Mouse (Mus musculus): ENCODE data around the gene Mmab. TPM values are rescaled to one million over a fixed set of nuclear protein-coding genes. Genes with fewer than 3 reads are reported as not detected.

Gene Mmab
- polyA plus RNA-seq, 1 experiment = 2.9 TPM

DNA sequence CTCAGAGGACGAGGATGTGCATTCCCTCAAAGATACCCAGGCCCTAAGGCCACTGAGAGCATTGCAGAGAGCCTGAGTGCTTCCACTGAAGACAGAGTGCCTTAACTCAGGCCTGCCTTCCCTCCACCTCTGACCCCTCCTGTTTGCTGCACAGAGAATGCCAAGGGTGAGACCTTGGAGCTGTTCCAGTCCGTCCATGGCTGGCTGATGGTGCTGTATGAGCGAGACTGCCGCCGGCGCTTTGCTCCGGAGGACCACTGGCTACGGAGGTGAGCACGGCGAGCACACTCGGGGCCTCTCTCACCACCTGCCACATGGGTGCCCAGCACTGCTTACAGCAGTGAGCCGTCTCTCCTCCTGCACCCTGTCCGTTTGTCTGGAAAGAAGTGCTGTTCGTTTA, 37.3 kb downstream of the Mmab start:
- TF ChIP-seq POLR2A (IDR thresholded peaks at IDR 0.05; ENCODE audit: control insufficient read depth, low read depth, low read length) = no peak
- TF ChIP-seq CTCF (IDR thresholded peaks at IDR 0.05; ENCODE audit: control insufficient read depth, insufficient read depth, insufficient replicate concordance, low read depth, low read length) = no peak
- no peaks in the 10 kb centered on the region for H3K4me1 ChIP-seq (ENCODE audit: control insufficient read depth, insufficient read depth, low read length)
- H3K36me3 ChIP-seq (ENCODE audit: control insufficient read depth, insufficient read depth, low read length) = peaks cover 7% of the 10 kb centered on the region
- no peaks in the 10 kb centered on the region for H3K27me3 ChIP-seq (ENCODE audit: control insufficient read depth, insufficient read depth, low read length)
- H3K4me3 ChIP-seq (ENCODE audit: control insufficient read depth, low read depth, low read length) = no peak overlapping the region
- no peak overlapping the region for H3K27ac ChIP-seq (ENCODE audit: control insufficient read depth, insufficient read depth, low read depth, low read length)

GRCm38 (mm10) chr5:114393169-114393568, 50.7 kb downstream of the Mmab start:
- no peaks in the 10 kb centered on the region for H3K27me3 ChIP-seq (ENCODE audit: control insufficient read depth, insufficient read depth, low read length)
- H3K36me3 ChIP-seq (ENCODE audit: control insufficient read depth, insufficient read depth, low read length) = no peaks in the 10 kb centered on the region; the same call in none of the 2 replicates
- H3K27ac ChIP-seq (ENCODE audit: control insufficient read depth, insufficient read depth, low read depth, low read length) = no peak overlapping the region
- H3K4me1 ChIP-seq (ENCODE audit: control insufficient read depth, insufficient read depth, low read length) = no peaks in the 10 kb centered on the region
- no peak for TF ChIP-seq CTCF (IDR thresholded peaks at IDR 0.05; ENCODE audit: control insufficient read depth, insufficient read depth, insufficient replicate concordance, low read depth, low read length)
- no peak for TF ChIP-seq POLR2A (IDR thresholded peaks at IDR 0.05; ENCODE audit: control insufficient read depth, low read depth, low read length)
- no peak overlapping the region for H3K4me3 ChIP-seq (ENCODE audit: control insufficient read depth, low read depth, low read length)

GRCm38 (mm10) chr5:114384448-114384847, 59.4 kb downstream of the Mmab start:
- peaks cover 1% of the 10 kb centered on the region for H3K36me3 ChIP-seq (ENCODE audit: control insufficient read depth, insufficient read depth, low read length)

GRCm38 (mm10) chr5:114383184-114383904, 60.5 kb downstream of the Mmab start:
- Histone ChIP-seq H3K27ac (ENCODE audit: control insufficient read depth, insufficient read depth, low read depth, low read length) (no peak overlapping the region), H3K27me3 (ENCODE audit: control insufficient read depth, insufficient read depth, low read length) (no peaks in the 10 kb centered on the region), H3K36me3 (ENCODE audit: control insufficient read depth, insufficient read depth, low read length) (peaks cover 1% of the 10 kb centered on the region), H3K4me1 (ENCODE audit: control insufficient read depth, insufficient read depth, low read length) (peaks cover 9% of the 10 kb centered on the region), H3K4me3 (ENCODE audit: control insufficient read depth, low read depth, low read length) (no peak overlapping the region)
- TF ChIP-seq POLR2A (IDR thresholded peaks at IDR 0.05; ENCODE audit: control insufficient read depth, low read depth, low read length) = no peak
- TF ChIP-seq CTCF (IDR thresholded peaks at IDR 0.05; ENCODE audit: control insufficient read depth, insufficient read depth, insufficient replicate concordance, low read depth, low read length) = peak; percentile 60; the same call in 1 of the 2 replicates

More at GRCm38 (mm10) chr5:114384448-114384847, 59.4 kb downstream of the Mmab start:
- peaks cover 7% of the 10 kb centered on the region for H3K4me1 ChIP-seq (ENCODE audit: control insufficient read depth, insufficient read depth, low read length)
- no peaks in the 10 kb centered on the region for H3K27me3 ChIP-seq (ENCODE audit: control insufficient read depth, insufficient read depth, low read length)
- TF ChIP-seq CTCF (IDR thresholded peaks at IDR 0.05; ENCODE audit: control insufficient read depth, insufficient read depth, insufficient replicate concordance, low read depth, low read length) = no peak
- TF ChIP-seq POLR2A (IDR thresholded peaks at IDR 0.05; ENCODE audit: control insufficient read depth, low read depth, low read length) = no peak
- no peak overlapping the region for H3K4me3 ChIP-seq (ENCODE audit: control insufficient read depth, low read depth, low read length)
- H3K27ac ChIP-seq (ENCODE audit: control insufficient read depth, insufficient read depth, low read depth, low read length) = no peak overlapping the region

Other genes starting within 250 kb of the Mmab start
- 0.28 and 0.49 TPM in 2 replicates for gene Foxn4, start 170.3 kb downstream of the Mmab start, polyA plus RNA-seq (2012; rRNA removed)
- 2.8 and 3.1 TPM in 2 replicates for gene Myo1h, start 154.9 kb downstream of the Mmab start, polyA plus RNA-seq (2012; rRNA removed)
- 48.4 and 54.6 TPM in 2 replicates for gene Kctd10, start 63.6 kb downstream of the Mmab start, polyA plus RNA-seq (2012; rRNA removed)
- 128 and 142 TPM in 2 replicates for gene Ube3b, start 63.5 kb downstream of the Mmab start, polyA plus RNA-seq (2012; rRNA removed)
- 10.2 and 13.2 TPM in 2 replicates for gene Mvk, start 209 bp upstream of the Mmab start, polyA plus RNA-seq (2012; rRNA removed)
- 22.5 and 23.4 TPM in 2 replicates for gene Fam222a, start 124.0 kb upstream of the Mmab start, polyA plus RNA-seq (2012; rRNA removed)
- 0.93 and 1.9 TPM in 2 replicates for gene Trpv4, start 214.4 kb upstream of the Mmab start, polyA plus RNA-seq (2012; rRNA removed)
- gene Gltp, start 246.9 kb upstream of the Mmab start, polyA plus RNA-seq (2012; rRNA removed) = 10.5 TPM in 2 replicates